Mouse (Mus musculus) urinary bladder, postnatal 14 days (tissue): ENCODE measurements around the gene Slc25a21.
A peak's percentile ranks its signal among the peaks of the same experiment; 100 is the strongest.

Experiments used
- DNase-seq: peaks from one replicate; pipeline ENCODE4 v3.0.0; 2021; ENCODE audit warnings: low spot score

Gene Slc25a21

GRCm38 (mm10) chr12:56769421-56769820 lies 427.9 kb downstream of the Slc25a21 start:
- no peak for DNase-seq

- no peak for DNase-seq
These were observed 429.8 kb downstream of the Slc25a21 start for GRCm38 (mm10) chr12:56767474-56767873.

- no peak for DNase-seq
These were observed 460.2 kb downstream of the Slc25a21 start for GRCm38 (mm10) chr12:56737104-56737503.

- no peak for DNase-seq
These were observed 469.6 kb downstream of the Slc25a21 start for GRCm38 (mm10) chr12:56727631-56728030.

- no peak for DNase-seq
These were observed 478.6 kb downstream of the Slc25a21 start for GRCm38 (mm10) chr12:56718707-56719051.

GRCm38 (mm10) chr12:56717971-56718706 lies 479.1 kb downstream of the Slc25a21 start:
- DNase-seq = no peak

- DNase-seq = no peak
These were observed 496.3 kb downstream of the Slc25a21 start for GRCm38 (mm10) chr12:56701004-56701403.

- DNase-seq = no peak
These were observed 497.1 kb downstream of the Slc25a21 start for GRCm38 (mm10) chr12:56699915-56700900.

- no peak for DNase-seq
These were observed 497.9 kb downstream of the Slc25a21 start for GRCm38 (mm10) chr12:56699351-56699750.

GRCm38 (mm10) chr12:56698191-56698980 lies 498.9 kb downstream of the Slc25a21 start:
- DNase-seq = no peak

- DNase-seq = no peak
These were observed 499.5 kb downstream of the Slc25a21 start for GRCm38 (mm10) chr12:56697785-56698184.

GRCm38 (mm10) chr12:56697011-56697740 lies 500.1 kb downstream of the Slc25a21 start:
- DNase-seq = no peak

- DNase-seq = no peak
These were observed 500.9 kb downstream of the Slc25a21 start for GRCm38 (mm10) chr12:56696174-56697010.

GRCm38 (mm10) chr12:56695358-56696173 lies 501.7 kb downstream of the Slc25a21 start:
- DNase-seq = peak; percentile 85

- no peak for DNase-seq
These were observed 502.3 kb downstream of the Slc25a21 start for GRCm38 (mm10) chr12:56694936-56695335.

- DNase-seq = no peak
These were observed 502.9 kb downstream of the Slc25a21 start for GRCm38 (mm10) chr12:56694361-56694760.

GRCm38 (mm10) chr12:56693411-56694098 lies 503.7 kb downstream of the Slc25a21 start:
- DNase-seq = no peak

- DNase-seq = no peak
These were observed 504.7 kb downstream of the Slc25a21 start for GRCm38 (mm10) chr12:56692536-56692935.
